Mouse (Mus musculus): ENCODE measurements around the gene Tmem82.

- TF ChIP-seq CTCF (IDR thresholded peaks at IDR 0.05; ENCODE audit: low read depth, low read length) (no peak), POLR2A (IDR thresholded peaks at IDR 0.05; ENCODE audit: insufficient read depth, low read length) (no peak)
Measured at GRCm38 (mm10) chr4:141621297-141621696, 2.9 kb upstream of the Tmem82 start.

Data from ES-Bruce4 (cell line).